ENCODE assay signal across 15 mouse cellular contexts in the genomic region with DNA sequence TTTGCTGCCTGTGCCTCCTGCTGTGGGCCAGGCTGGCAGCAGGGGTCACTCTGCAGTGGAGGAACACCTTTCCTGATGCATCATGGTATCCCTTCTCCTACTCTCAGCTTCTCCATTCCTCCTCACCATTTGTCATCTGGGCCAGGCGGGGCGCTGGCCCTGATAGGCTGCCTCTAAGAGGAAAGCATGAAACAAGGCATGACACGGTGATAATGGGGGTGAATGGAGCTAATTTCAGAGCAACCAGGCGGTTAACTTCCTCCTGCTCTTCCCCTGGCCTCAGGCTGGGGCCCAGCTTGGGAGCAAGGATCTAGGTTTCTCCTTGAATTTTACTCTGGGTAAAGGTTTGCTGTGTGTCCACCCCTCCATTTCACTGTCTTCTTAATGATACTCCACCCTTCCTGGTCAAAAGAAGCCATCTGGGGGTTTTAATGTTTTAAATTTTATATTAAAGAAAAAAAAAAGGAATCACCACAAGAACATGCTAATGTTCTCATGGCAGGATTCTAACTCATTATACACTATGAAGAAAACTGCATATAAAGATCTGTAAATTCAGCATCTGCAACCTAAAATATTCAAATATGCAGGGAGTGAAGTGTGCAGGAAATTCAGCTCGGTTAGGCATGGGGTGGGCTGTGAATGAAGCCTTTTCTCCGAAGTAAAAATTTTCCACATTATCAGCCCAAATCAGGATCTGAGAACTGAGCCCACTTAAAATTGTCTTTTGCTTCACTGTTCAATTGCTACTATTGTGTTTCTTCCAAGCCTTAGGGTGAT.
DNase-seq lines count a peak whose midpoint lies in the region; ATAC-seq and TF ChIP-seq lines count a peak whose summit lies in the region.
"Had no signal": no experiment of that assay in that cellular context is flagged by ENCODE, and none has a peak within 500 bp of the region (broad histone marks: within the 10 kb centered on the region; RNA-seq: fewer than 3 reads in every experiment).

No protein-coding gene starts in this region.

- intact Hi-C loops in heart, postnatal 14 days (cut with DNase I), result no loop called here

- no peak for DNase-seq in liver, embryonic 11.5 days (ENCODE audit: low spot score)
- DNase-seq in liver, result no peak
- DNase-seq in embryonic facial prominence, embryonic 10.5 days (ENCODE audit: low spot score), result peak; percentile 11
- DNase-seq in hindbrain, postnatal 0 days (ENCODE audit: low spot score), result peak; percentile 53
- peak; percentile 73 for DNase-seq in retina, embryonic 14.5 days (ENCODE audit: low spot score)
- no peak for DNase-seq in adrenal gland, adult 8-10 months
- DNase-seq in heart, postnatal 14 days, result no peak
- DNase-seq: adrenal gland, postnatal 10 days; kidney, postnatal 36 days; right cerebral cortex, postnatal 4 days; thymus, postnatal 4 days had no signal

- H3K4me3 ChIP-seq in liver, embryonic 11.5 days (ENCODE audit: low read depth, low read length), result no peak overlapping the region
- no peak overlapping the region for H3K4me3 ChIP-seq in embryonic facial prominence, embryonic 10.5 days
- no peak overlapping the region for H3K4me3 ChIP-seq in hindbrain, postnatal 0 days (ENCODE audit: low read length)
- H3K4me3 ChIP-seq: left cerebral cortex, adult 2 months had no signal

- no peak overlapping the region for H3K9ac ChIP-seq in liver, embryonic 11.5 days (ENCODE audit: low read depth, low read length)
- no peak overlapping the region for H3K9ac ChIP-seq in hindbrain, postnatal 0 days (replicated peaks; ENCODE audit: low read length)

- 46% methylated on average over 6 of the region's 6 CpGs for WGBS in liver, embryonic 11.5 days
- 34% methylated on average over 6 of the region's 6 CpGs for WGBS in embryonic facial prominence, embryonic 10.5 days
- 31% methylated on average over 6 of the region's 6 CpGs for WGBS in hindbrain, postnatal 0 days

- H3K27me3 ChIP-seq in liver, embryonic 11.5 days (replicated peaks; ENCODE audit: control insufficient read depth, insufficient read depth, low read length), result no peaks in the 10 kb centered on the region
- no peaks in the 10 kb centered on the region for H3K27me3 ChIP-seq in embryonic facial prominence, embryonic 10.5 days (replicated peaks; ENCODE audit: low read depth, poor library complexity, severe bottlenecking)
- H3K27me3 ChIP-seq in hindbrain, postnatal 0 days (ENCODE audit: insufficient read depth, low read length), result no peaks in the 10 kb centered on the region

- H3K27ac ChIP-seq in liver, embryonic 11.5 days (ENCODE audit: low read depth, low read length), result no peak overlapping the region
- no peak overlapping the region for H3K27ac ChIP-seq in embryonic facial prominence, embryonic 10.5 days (replicated peaks)
- H3K27ac ChIP-seq in hindbrain, postnatal 0 days, result no peak overlapping the region
- H3K27ac ChIP-seq: left cerebral cortex, adult 2 months had no signal

- no peaks in the 10 kb centered on the region for H3K9me3 ChIP-seq in liver, embryonic 11.5 days (ENCODE audit: control insufficient read depth, low read length)
- no peaks in the 10 kb centered on the region for H3K9me3 ChIP-seq in embryonic facial prominence, embryonic 10.5 days
- H3K9me3 ChIP-seq in hindbrain, postnatal 0 days (ENCODE audit: low read length), result no peaks in the 10 kb centered on the region

- peak; percentile 33 for TF ChIP-seq CTCF in hindbrain, postnatal 0 days (IDR thresholded peaks at IDR 0.05; ENCODE audit: low read depth)

- peak; percentile 39; the same call in 1 of the 2 replicates for ATAC-seq in liver, embryonic 11.5 days (replicated peaks; ENCODE audit: low FRiP score)
- peak; percentile 70 for ATAC-seq in hindbrain, postnatal 0 days
- ATAC-seq: CD4-positive, CD25-positive, alpha-beta regulatory T cell, adult 4 months; inflammation-experienced regulatory T-cells, adult 6 months had no signal

- no peaks in the 10 kb centered on the region for H3K4me1 ChIP-seq in liver, embryonic 11.5 days (replicated peaks; ENCODE audit: control insufficient read depth, insufficient read depth, low read length)
- peaks cover 10% of the 10 kb centered on the region for H3K4me1 ChIP-seq in embryonic facial prominence, embryonic 10.5 days
- H3K4me1 ChIP-seq in hindbrain, postnatal 0 days (ENCODE audit: insufficient read depth, low read length), result no peaks in the 10 kb centered on the region

- H3K36me3 ChIP-seq in liver, embryonic 11.5 days (ENCODE audit: control insufficient read depth, insufficient read depth, low read length), result no peaks in the 10 kb centered on the region
- H3K36me3 ChIP-seq in embryonic facial prominence, embryonic 10.5 days (replicated peaks), result no peaks in the 10 kb centered on the region
- H3K36me3 ChIP-seq in hindbrain, postnatal 0 days (ENCODE audit: insufficient read depth, low read length), result no peaks in the 10 kb centered on the region

- no peak overlapping the region for H3K4me2 ChIP-seq in liver, embryonic 11.5 days
- H3K4me2 ChIP-seq in hindbrain, postnatal 0 days (ENCODE audit: low read depth, low read length), result no peak overlapping the region
- H3K4me2 ChIP-seq: heart, embryonic 11.5 days had no signal

Comparison
In these comparisons a context has a peak if more than half of its experiments do, and no peak if none do; other contexts are left out.
1. DNase-seq: peak in embryonic facial prominence, embryonic 10.5 days (single experiment), hindbrain, postnatal 0 days (single experiment) and retina, embryonic 14.5 days (single experiment); none in liver, embryonic 11.5 days (single experiment), liver (single experiment), adrenal gland, adult 8-10 months (single experiment) and heart, postnatal 14 days (0 of 2).